Mouse (Mus musculus) E14TG2a.4 (cell line): ENCODE results near the gene Doc2g.

Experiments used
- CTCF ChIP-seq: conservative IDR thresholded peaks from 2 replicates; pipeline ENCODE4 v1.5.1; 2014; ENCODE audit warnings: low read length
- NANOG ChIP-seq: IDR thresholded peaks from 2 replicates; pipeline ENCODE4 v1.6.1; 2014; ENCODE audit warnings: borderline replicate concordance, low read length, mixed read lengths
- POU5F1 ChIP-seq: IDR thresholded peaks from 2 replicates; pipeline ENCODE4 v1.6.1; 2014; ENCODE audit warnings: low read length, borderline replicate concordance

GRCm38 (mm10) chr19:4033742-4034141, 30.6 kb downstream of the Doc2g start:
- TF ChIP-seq CTCF: no peak
- no peak for TF ChIP-seq POU5F1
- no peak for TF ChIP-seq NANOG
